Mouse (Mus musculus) adrenal gland, adult 10 weeks (tissue): ENCODE data around the gene Epha3. TPM values are rescaled to one million over a fixed set of nuclear protein-coding genes. Genes with fewer than 3 reads are reported as not detected.

Experiments used
- polyA plus RNA-seq: library from polyadenylated mRNA; stranded (reverse); fragments of 350-450 nt; fragmentation: Illumina TruSeq; extraction: RNeasy Lipid Tissue Mini Kit (QIAGEN cat#74804); gene quantifications from one replicate; pipeline ENCODE4 v1.2.3, GENCODE M21; 2014; ENCODE audit warnings: low read depth, low replicate concordance

Epha3 gene
- polyA plus RNA-seq, result 3.8 TPM

GRCm38 (mm10) chr16:63863913-63864330 lies at the start of gene Epha3:
Gene Epha3, minus strand, starts transcription at chr16:63864175.

